Mouse (Mus musculus) liver, adult 2 months (tissue): ENCODE data around the gene Mogat1.

ENCODE experiments used
- CTCF ChIP-seq: fragments of 200-500 bp; IDR thresholded peaks from 2 replicates; pipeline ENCODE4 v1.5.1; 2011; ENCODE audit warnings: low read depth, low read length, control low read depth
- POLR2A ChIP-seq: fragments of 200-500 bp; IDR thresholded peaks from 2 replicates; pipeline ENCODE4 v1.6.1; 2011; ENCODE audit warnings: low read length, control low read depth; ENCODE audit not compliant: insufficient read depth; ENCODE audit errors: extremely low read depth

DNA sequence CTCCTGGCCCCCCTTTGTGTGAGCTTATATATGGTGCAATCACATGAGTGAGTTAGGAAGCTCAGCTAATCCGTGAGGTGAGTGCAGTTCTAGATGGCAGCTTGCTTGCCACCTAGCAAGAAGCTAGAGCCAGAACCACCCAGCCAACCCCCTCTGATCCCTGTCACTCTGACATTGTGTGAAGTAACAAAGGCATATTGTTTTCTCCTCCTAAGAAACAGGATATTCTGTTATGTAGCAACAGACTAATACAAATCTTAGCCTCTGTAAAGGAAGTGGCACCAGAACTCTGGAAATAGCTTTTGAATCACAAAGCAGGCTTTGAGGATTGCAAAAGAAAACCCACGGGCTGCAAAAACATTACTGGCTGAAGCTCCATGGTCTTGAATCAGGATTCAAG lies 26.4 kb upstream of the Mogat1 start:
- TF ChIP-seq POLR2A: no peak
- no peak for TF ChIP-seq CTCF
